Mouse (Mus musculus) liver, adult 2 months (tissue): ENCODE measurements at regions not wholly inside any gene's neighbourhood (a gene's known extent, or its start where the extent isn't known, plus 50 kb on each side); places are given as distances from the start of the nearest gene placed in this dataset.

Experiments
- CTCF ChIP-seq: fragments of 200-500 bp; IDR thresholded peaks from 2 replicates; pipeline ENCODE4 v1.5.1; 2011; ENCODE audit warnings: low read depth, low read length, control low read depth
- POLR2A ChIP-seq: fragments of 200-500 bp; IDR thresholded peaks from 2 replicates; pipeline ENCODE4 v1.6.1; 2011; ENCODE audit warnings: low read length, control low read depth; ENCODE audit not compliant: insufficient read depth; ENCODE audit errors: extremely low read depth

DNA sequence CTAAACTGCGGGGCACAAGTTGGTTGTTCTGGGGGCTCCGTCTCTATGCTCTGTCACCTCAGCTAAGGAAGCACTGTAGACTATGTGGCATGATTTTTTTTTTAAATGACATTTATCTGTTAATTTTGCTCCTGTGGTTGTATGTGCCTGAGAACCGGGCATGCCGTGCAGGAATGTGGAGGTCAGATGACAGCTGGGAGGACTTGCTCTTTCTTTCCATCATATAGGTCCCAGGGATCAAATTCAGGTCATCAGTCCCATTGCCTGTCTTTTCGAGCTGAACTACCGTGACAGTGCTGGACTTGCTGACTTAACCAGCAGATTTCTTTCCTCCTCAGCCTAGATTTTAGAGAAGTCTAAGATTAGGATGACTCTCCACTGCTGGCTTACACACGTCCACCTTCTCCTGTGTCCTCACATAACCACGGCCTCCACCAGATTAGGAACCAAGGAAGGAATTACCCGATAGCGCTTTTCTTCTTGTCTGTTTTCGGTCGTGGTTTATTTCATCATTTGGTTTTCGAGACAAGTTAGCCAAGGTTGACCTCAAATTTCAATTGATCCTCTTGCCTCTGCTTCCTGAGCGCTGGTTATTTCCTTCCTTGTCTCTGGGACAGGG, 62.0 kb upstream of the Acsl3 start:
- TF ChIP-seq CTCF (no peak), POLR2A (no peak)
